Mouse (Mus musculus) layer of hippocampus, adult 9-11 months (tissue): ENCODE measurements around the gene Slc7a8.

Experiments
- DNase-seq: peaks from one replicate; pipeline ENCODE4 v3.0.0; 2022

The Slc7a8 gene

GRCm38 (mm10) chr14:54695042-54695441 is 86.7 kb downstream of the Slc7a8 start:
- no peak for DNase-seq

GRCm38 (mm10) chr14:54687251-54687650 is 94.5 kb downstream of the Slc7a8 start:
- DNase-seq: no peak

GRCm38 (mm10) chr14:54686522-54687143 is 95.1 kb downstream of the Slc7a8 start, which contains the start of gene Acin1:
Acin1 (minus strand) TSS chr14:54686931.
- DNase-seq: peak; percentile 100

- peak; percentile 83 for DNase-seq
These were observed 95.7 kb downstream of the Slc7a8 start, which contains the start of gene 1700123O20Rik for GRCm38 (mm10) chr14:54686063-54686521. 1700123O20Rik (plus strand) TSS chr14:54686216.

- DNase-seq: no peak
These were observed 96.3 kb downstream of the Slc7a8 start for GRCm38 (mm10) chr14:54685471-54685870.

- no peak for DNase-seq
These were observed 99.3 kb downstream of the Slc7a8 start for GRCm38 (mm10) chr14:54682396-54682795.

- DNase-seq: no peak
These were observed 103.0 kb downstream of the Slc7a8 start for GRCm38 (mm10) chr14:54678657-54679304.

- DNase-seq: peak; percentile 52
These were observed 105.5 kb downstream of the Slc7a8 start for GRCm38 (mm10) chr14:54676290-54676689.

GRCm38 (mm10) chr14:54674317-54674716 is 107.4 kb downstream of the Slc7a8 start:
- DNase-seq: no peak
